Comparison of ENCODE assay signal across 30 mouse cellular contexts in genomic region chr4:64874521-64874920, GRCm38 (mm10).
DNase-seq lines count a peak whose midpoint lies in the region; ATAC-seq lines count a peak whose summit lies in the region.
"Had no signal": no experiment of that assay in that cellular context is flagged by ENCODE, and none has a peak within 500 bp of the region (broad histone marks: within the 10 kb centered on the region; RNA-seq: fewer than 3 reads in every experiment).

No protein-coding gene starts in this region.

- no peaks in the 10 kb centered on the region for H3K36me3 ChIP-seq in kidney, embryonic 16.5 days (ENCODE audit: insufficient read depth, low read length)
- H3K36me3 ChIP-seq in lung, embryonic 16.5 days (ENCODE audit: control insufficient read depth, insufficient read depth, low read length), result no peaks in the 10 kb centered on the region
- H3K36me3 ChIP-seq: embryonic facial prominence, embryonic 10.5 days; embryonic facial prominence, embryonic 15.5 days; limb, embryonic 10.5 days; limb, embryonic 15.5 days; liver, embryonic 15.5 days; midbrain, embryonic 10.5 days; midbrain, embryonic 15.5 days; neural tube, embryonic 12.5 days had no signal

- no peak overlapping the region for H3K9ac ChIP-seq in kidney, embryonic 16.5 days (replicated peaks; ENCODE audit: low read length)
- no peak overlapping the region for H3K9ac ChIP-seq in lung, embryonic 16.5 days (ENCODE audit: low read length)
- H3K9ac ChIP-seq: embryonic facial prominence, embryonic 15.5 days; forebrain, embryonic 13.5 days; hindbrain, embryonic 14.5 days; limb, embryonic 15.5 days; liver, embryonic 15.5 days; midbrain, embryonic 15.5 days; neural tube, embryonic 12.5 days had no signal

- H3K27me3 ChIP-seq in kidney, embryonic 16.5 days (ENCODE audit: insufficient read depth, low read length), result no peaks in the 10 kb centered on the region
- no peaks in the 10 kb centered on the region for H3K27me3 ChIP-seq in lung, embryonic 16.5 days (ENCODE audit: control insufficient read depth, insufficient read depth, low read depth, low read length)
- H3K27me3 ChIP-seq: embryonic facial prominence, embryonic 15.5 days; forebrain, embryonic 13.5 days; limb, embryonic 15.5 days; liver, embryonic 15.5 days; midbrain, embryonic 15.5 days; neural tube, embryonic 12.5 days had no signal

- intact Hi-C loops in left cerebral cortex, postnatal 14 days (cut with DNase I), result no loop called here

- ATAC-seq in kidney, embryonic 16.5 days (ENCODE audit: low FRiP score, low TSS enrichment), result no peak
- ATAC-seq in lung, embryonic 16.5 days (ENCODE audit: low read depth), result peak; percentile 75
- ATAC-seq: CD4-positive, CD25-positive, alpha-beta regulatory T cell, adult 4 months; forebrain, embryonic 13.5 days; intestine, postnatal 0 days; midbrain, embryonic 15.5 days had no signal

- no peak overlapping the region for H3K4me2 ChIP-seq in kidney, embryonic 16.5 days (replicated peaks; ENCODE audit: low read depth, low read length)
- no peak overlapping the region for H3K4me2 ChIP-seq in lung, embryonic 16.5 days (ENCODE audit: low read depth, low read length)
- H3K4me2 ChIP-seq: embryonic facial prominence, embryonic 15.5 days; forebrain, embryonic 13.5 days; heart, embryonic 11.5 days; hindbrain, embryonic 14.5 days; limb, embryonic 15.5 days; liver, embryonic 15.5 days; midbrain, embryonic 15.5 days; neural tube, embryonic 12.5 days had no signal

- no peak overlapping the region for H3K27ac ChIP-seq in kidney, embryonic 16.5 days (ENCODE audit: low read length)
- H3K27ac ChIP-seq in lung, embryonic 16.5 days (ENCODE audit: low read length), result no peak overlapping the region
- H3K27ac ChIP-seq: embryonic facial prominence, embryonic 10.5 days; embryonic facial prominence, embryonic 15.5 days; forebrain, embryonic 13.5 days; hindbrain, embryonic 14.5 days; limb, embryonic 10.5 days; limb, embryonic 15.5 days; liver, embryonic 15.5 days; midbrain, embryonic 10.5 days; midbrain, embryonic 15.5 days; neural tube, embryonic 12.5 days had no signal

- H3K4me1 ChIP-seq in kidney, embryonic 16.5 days (ENCODE audit: insufficient read depth, low read length), result no peaks in the 10 kb centered on the region
- no peaks in the 10 kb centered on the region; the same call in 1 of the 2 replicates for H3K4me1 ChIP-seq in lung, embryonic 16.5 days (replicated peaks; ENCODE audit: control insufficient read depth, insufficient read depth, low read length)
- H3K4me1 ChIP-seq: embryonic facial prominence, embryonic 10.5 days; embryonic facial prominence, embryonic 15.5 days; forebrain, embryonic 13.5 days; limb, embryonic 10.5 days; limb, embryonic 15.5 days; liver, embryonic 15.5 days; midbrain, embryonic 10.5 days; midbrain, embryonic 15.5 days; neural tube, embryonic 12.5 days had no signal

- DNase-seq in kidney, adult 9 months, result peak; percentile 9
- peak; percentile 3 to 25 for DNase-seq in lung, adult 18-20 months
- no peak for DNase-seq in lung, postnatal 4 days
- peak; percentile 17 for DNase-seq in lung, postnatal 36 days
- DNase-seq in left cerebral cortex, postnatal 14 days (ENCODE audit: low spot score in 2 of 2), result no peak
- DNase-seq: adrenal gland, adult 2 months; cerebellum, adult 8-10 months; cerebellum, postnatal 25 days; gastrocnemius, postnatal 14 days; layer of hippocampus, postnatal 36 days; right cerebral cortex, adult 18-20 months; spleen, adult 18-20 months; thymus, adult 18-20 months; thymus, postnatal 25 days had no signal

- no peak overlapping the region for H3K4me3 ChIP-seq in kidney, embryonic 16.5 days (ENCODE audit: low read length)
- H3K4me3 ChIP-seq in lung, embryonic 16.5 days (ENCODE audit: low read length), result no peak overlapping the region
- H3K4me3 ChIP-seq: embryonic facial prominence, embryonic 10.5 days; embryonic facial prominence, embryonic 15.5 days; forebrain, embryonic 13.5 days; limb, embryonic 10.5 days; limb, embryonic 15.5 days; liver, embryonic 15.5 days; midbrain, embryonic 10.5 days; midbrain, embryonic 15.5 days; myocyte; neural tube, embryonic 12.5 days had no signal

- H3K9me3 ChIP-seq in kidney, embryonic 16.5 days (ENCODE audit: low read length), result no peaks in the 10 kb centered on the region
- H3K9me3 ChIP-seq in lung, embryonic 16.5 days (ENCODE audit: control insufficient read depth, low read length), result no peaks in the 10 kb centered on the region
- H3K9me3 ChIP-seq: embryonic facial prominence, embryonic 10.5 days; embryonic facial prominence, embryonic 15.5 days; forebrain, embryonic 13.5 days; limb, embryonic 10.5 days; limb, embryonic 15.5 days; liver, embryonic 15.5 days; midbrain, embryonic 10.5 days; midbrain, embryonic 15.5 days; neural tube, embryonic 12.5 days had no signal

- WGBS in kidney, embryonic 16.5 days, result 76% methylated on average over 2 of the region's 2 CpGs
- WGBS in lung, embryonic 16.5 days, result 35% methylated on average over 2 of the region's 2 CpGs

Comparison
In these comparisons a context has a peak if more than half of its experiments do, and no peak if none do; other contexts are left out.
1. DNase-seq: peak in kidney, adult 9 months (single experiment), lung, adult 18-20 months (2 of 2) and lung, postnatal 36 days (single experiment); none in lung, postnatal 4 days (0 of 2) and left cerebral cortex, postnatal 14 days (0 of 2).